Mouse (Mus musculus) ES-E14 (cell line): Measurements from ENCODE around the gene Srgap1. TPM values are rescaled to one million over a fixed set of nuclear protein-coding genes. Genes with fewer than 3 reads are reported as not detected.

Experiments
- DNase-seq: peaks from one replicate; pipeline ENCODE4 v3.0.0-alpha.2; 2013; ENCODE audit warnings: low read depth, low spot score
- H3K27ac ChIP-seq: 2 replicates; pipeline ENCODE4 v1.5.1; 2012; ENCODE audit warnings: low read depth, mild to moderate bottlenecking, low read length, moderate library complexity, mixed read lengths; ENCODE audit not compliant: poor library complexity, insufficient read depth, severe bottlenecking
- H3K36me3 ChIP-seq: 2 replicates; pipeline ENCODE4 v1.6.1; 2012; ENCODE audit warnings: mild to moderate bottlenecking, low read length, moderate library complexity, mixed read lengths; ENCODE audit not compliant: control insufficient read depth, poor library complexity, insufficient read depth, severe bottlenecking
- H3K4me1 ChIP-seq, 2 experiments: fragments of 150-350 bp in 1 of 2; sonication (generic) in 1 of 2; 2 replicates each; pipeline ENCODE4 v1.6.1; 2012; ENCODE audit warnings: low read length in 2 of 2, mild to moderate bottlenecking in 1 of 2, mixed read lengths in 1 of 2; ENCODE audit not compliant: control insufficient read depth in 2 of 2, insufficient read depth in 2 of 2, poor library complexity in 1 of 2
- H3K4me3 ChIP-seq, 2 experiments: fragments of 150-350 bp in 1 of 2; sonication (generic) in 1 of 2; 2 replicates each; pipeline ENCODE4 v1.5.1; 2012; ENCODE audit warnings: low read length in 2 of 2, low read depth in 1 of 2, mild to moderate bottlenecking in 1 of 2, mixed read lengths in 1 of 2; ENCODE audit not compliant: insufficient read depth in 1 of 2, poor library complexity in 1 of 2, severe bottlenecking in 1 of 2
- H3K9ac ChIP-seq: 2 replicates; pipeline ENCODE4 v1.6.1; 2012; ENCODE audit warnings: low read depth, mild to moderate bottlenecking, low read length, mixed read lengths; ENCODE audit not compliant: poor library complexity, insufficient read depth, severe bottlenecking
- H3K9me3 ChIP-seq: fragments of 150-350 bp; sonication (generic); 2 replicates; pipeline ENCODE4 v1.6.1; 2012; ENCODE audit warnings: low read depth, mild to moderate bottlenecking, low read length; ENCODE audit not compliant: control insufficient read depth, insufficient read depth
- CHD2 ChIP-seq: IDR thresholded peaks from 2 replicates; pipeline ENCODE4 v1.6.1; 2014; ENCODE audit warnings: mild to moderate bottlenecking, low read depth, low read length, inconsistent platforms
- HCFC1 ChIP-seq: IDR thresholded peaks from 2 replicates; pipeline ENCODE4 v1.6.1; 2012; ENCODE audit warnings: low read length, inconsistent platforms, borderline replicate concordance; ENCODE audit not compliant: insufficient read depth
- MAFK ChIP-seq: IDR thresholded peaks from 2 replicates; pipeline ENCODE4 v1.6.1; 2014; ENCODE audit warnings: mild to moderate bottlenecking, low read depth, low read length, inconsistent platforms; ENCODE audit not compliant: insufficient read depth
- ZC3H11A ChIP-seq: IDR thresholded peaks from 2 replicates; pipeline ENCODE4 v1.6.1; 2012; ENCODE audit warnings: low read depth, mild to moderate bottlenecking, inconsistent platforms, low read length, borderline replicate concordance
- ZNF384 ChIP-seq: IDR thresholded peaks from 2 replicates; pipeline ENCODE4 v1.6.1; 2012; ENCODE audit warnings: low read depth, low read length, inconsistent platforms
- in situ Hi-C, 2 experiments: fragments of 600-800 bp; cut with MboI; formaldehyde crosslinking; loops; one replicate each; pipeline ENCODE4 v1.15.1; 2025; ENCODE audit warnings: low sequenced_read_pairs in 2 of 2, inconsistent platforms in 1 of 2; ENCODE audit not compliant: unreplicated experiment in 2 of 2
- total RNA-seq: library from RNA; depleted of rRNA; stranded (reverse); fragments of 300-350 nt; gene quantifications from 2 replicates; pipeline ENCODE4 v1.2.3, GENCODE M21; 2012

Srgap1 gene
- total RNA-seq, 1 experiment = 0.94 TPM

- in situ Hi-C loops = no loop called here
- peaks cover 0 to 2% of the 10 kb centered on the region in 2 experiments; a peak in 1 of 4 replicates for H3K4me1 ChIP-seq
- H3K4me3 ChIP-seq = no peak overlapping the region
- TF ChIP-seq ZC3H11A (no peak), CHD2 (no peak), ZNF384 (no peak)
- no peaks in the 10 kb centered on the region for H3K9me3 ChIP-seq
- no peaks in the 10 kb centered on the region for H3K36me3 ChIP-seq
- no peak for DNase-seq
- no peak overlapping the region for H3K9ac ChIP-seq
- no peak overlapping the region for H3K27ac ChIP-seq
These were observed 30.5 kb downstream of the Srgap1 start for GRCm38 (mm10) chr10:122016631-122017030.

- H3K9me3 ChIP-seq = no peaks in the 10 kb centered on the region
- no peaks in the 10 kb centered on the region for H3K4me1 ChIP-seq
- no peak overlapping the region for H3K4me3 ChIP-seq
- TF ChIP-seq CHD2 = no peak
- TF ChIP-seq ZNF384 = no peak
- TF ChIP-seq MAFK = no peak
- TF ChIP-seq ZC3H11A = no peak
- TF ChIP-seq HCFC1 = no peak
- in situ Hi-C loops = no loop called here
- H3K36me3 ChIP-seq = no peaks in the 10 kb centered on the region
- DNase-seq = no peak
- no peak overlapping the region for H3K27ac ChIP-seq
- H3K9ac ChIP-seq = no peak overlapping the region
These were observed 34.8 kb downstream of the Srgap1 start for GRCm38 (mm10) chr10:122012321-122012720.

- no peak for TF ChIP-seq ZC3H11A
- TF ChIP-seq HCFC1 = no peak
- TF ChIP-seq CHD2 = no peak
- TF ChIP-seq MAFK = no peak
- no peak for TF ChIP-seq ZNF384
- no peaks in the 10 kb centered on the region for H3K9me3 ChIP-seq
- no peak overlapping the region for H3K27ac ChIP-seq
- DNase-seq = no peak
- H3K4me3 ChIP-seq = no peak overlapping the region
- in situ Hi-C loops = no loop called here
- no peak overlapping the region for H3K9ac ChIP-seq
- no peaks in the 10 kb centered on the region for H3K36me3 ChIP-seq
- peaks cover 0 to 6% of the 10 kb centered on the region in 2 experiments; a peak in 1 of 4 replicates for H3K4me1 ChIP-seq
These were observed 38.3 kb downstream of the Srgap1 start for GRCm38 (mm10) chr10:122008731-122009391.

- Histone ChIP-seq H3K4me3 (no peak overlapping the region), H3K27ac (no peak overlapping the region), H3K4me1 (peaks cover 0 to 6% of the 10 kb centered on the region in 2 experiments; a peak in 1 of 4 replicates), H3K36me3 (no peaks in the 10 kb centered on the region), H3K9ac (no peak overlapping the region), H3K9me3 (no peaks in the 10 kb centered on the region)
- in situ Hi-C loops = no loop called here
- DNase-seq = no peak
- TF ChIP-seq MAFK = no peak
- no peak for TF ChIP-seq ZNF384
- TF ChIP-seq HCFC1 = no peak
- no peak for TF ChIP-seq CHD2
- TF ChIP-seq ZC3H11A = no peak
These were observed 38.8 kb downstream of the Srgap1 start for GRCm38 (mm10) chr10:122008370-122008730.

GRCm38 (mm10) chr10:122006606-122007005 is 40.5 kb downstream of the Srgap1 start:
- H3K27ac ChIP-seq = no peak overlapping the region
- H3K9ac ChIP-seq = no peak overlapping the region
- no peaks in the 10 kb centered on the region for H3K36me3 ChIP-seq
- H3K4me1 ChIP-seq = peaks cover 0 to 6% of the 10 kb centered on the region in 2 experiments; a peak in 1 of 4 replicates
- TF ChIP-seq HCFC1 (no peak), CHD2 (no peak), ZC3H11A (no peak), ZNF384 (no peak), MAFK (no peak)
- in situ Hi-C loops = no loop called here
- DNase-seq = no peak
- H3K4me3 ChIP-seq = no peak overlapping the region
- H3K9me3 ChIP-seq = no peaks in the 10 kb centered on the region
